Mouse (Mus musculus): ENCODE measurements at regions not wholly inside any gene's neighbourhood (a gene's known extent, or its start where the extent isn't known, plus 50 kb on each side); places are given as distances from the start of the nearest gene placed in this dataset.

GRCm38 (mm10) chr8:89956482-89957020, 391.6 kb downstream of the Tox3 start:
- TF ChIP-seq POLR2A (IDR thresholded peaks at IDR 0.05; ENCODE audit: borderline replicate concordance, low read depth, low read length): no peak
- no peak for TF ChIP-seq CTCF (IDR thresholded peaks at IDR 0.05; ENCODE audit: low read depth, low read length)
